In genomic region chr8:79414907-79415306, GRCm38 (mm10) we compare ENCODE assay signal across 12 mouse cellular contexts. TPM values are rescaled to one million over a fixed set of nuclear protein-coding genes. Genes with fewer than 3 reads are reported as not detected.
DNase-seq lines count a peak whose midpoint lies in the region; ATAC-seq and TF ChIP-seq lines count a peak whose summit lies in the region.
"Had no signal": no experiment of that assay in that cellular context is flagged by ENCODE, and none has a peak within 500 bp of the region (broad histone marks: within the 10 kb centered on the region; RNA-seq: fewer than 3 reads in every experiment).

No protein-coding gene starts in this region.

- no peak for TF ChIP-seq POLR2A in kidney, adult 2 months (IDR thresholded peaks at IDR 0.05; ENCODE audit: low read depth, low read length)
- no peak for TF ChIP-seq POLR2A in CH12.LX (IDR thresholded peaks at IDR 0.05; ENCODE audit: low read depth, low read length)

- no peaks in the 10 kb centered on the region for H3K27me3 ChIP-seq in kidney, adult 2 months (replicated peaks; ENCODE audit: control insufficient read depth, insufficient read depth, low read length)
- no peaks in the 10 kb centered on the region for H3K27me3 ChIP-seq in kidney, embryonic 15.5 days
- no peaks in the 10 kb centered on the region for H3K27me3 ChIP-seq in CH12.LX (replicated peaks)
- no peaks in the 10 kb centered on the region for H3K27me3 ChIP-seq in heart, embryonic 15.5 days
- H3K27me3 ChIP-seq: embryonic facial prominence, embryonic 15.5 days; heart, embryonic 13.5 days; midbrain, embryonic 15.5 days had no signal

- no peak for TF ChIP-seq CTCF in kidney, adult 2 months (conservative IDR thresholded peaks at IDR 0.05; ENCODE audit: insufficient read depth, insufficient read length, low read depth, low read length)
- TF ChIP-seq CTCF in CH12.LX (conservative IDR thresholded peaks at IDR 0.05 in 1 of 2, IDR thresholded peaks at IDR 0.05 in 1 of 2; ENCODE audit: low read depth in 2 of 2, low read length in 2 of 2) = no peak

- in situ Hi-C loops in CH12.LX (cut with MboI; ENCODE audit: low pct_ligation_motif_present, low pct_unique_long_range_greater_than_20kb, low sequenced_read_pairs) = no loop called here

- ATAC-seq in kidney, embryonic 15.5 days (replicated peaks; ENCODE audit: low FRiP score) = no peak
- ATAC-seq in heart, embryonic 15.5 days (replicated peaks; ENCODE audit: insufficient number of reproducible peaks, insufficient read depth, low FRiP score, low read depth) = no peak
- ATAC-seq: midbrain, embryonic 15.5 days had no signal

- no peaks in the 10 kb centered on the region for H3K36me3 ChIP-seq in kidney, adult 2 months (ENCODE audit: control insufficient read depth, insufficient read depth, low read length)
- no peaks in the 10 kb centered on the region for H3K36me3 ChIP-seq in kidney, embryonic 15.5 days
- H3K36me3 ChIP-seq in CH12.LX (replicated peaks in 1 of 2; ENCODE audit: control insufficient read depth in 1 of 2, insufficient read depth in 1 of 2, low read length in 1 of 2) = no peaks in the 10 kb centered on the region
- no peaks in the 10 kb centered on the region for H3K36me3 ChIP-seq in heart, embryonic 15.5 days
- H3K36me3 ChIP-seq: embryonic facial prominence, embryonic 15.5 days; heart, embryonic 13.5 days; midbrain, embryonic 15.5 days had no signal

- H3K4me1 ChIP-seq in kidney, adult 2 months (ENCODE audit: control insufficient read depth, insufficient read depth, low read length) = no peaks in the 10 kb centered on the region
- 0 out of 2 replicates have a peak, but pooled peaks cover 3% of the 10 kb centered on the region for H3K4me1 ChIP-seq in kidney, embryonic 15.5 days
- H3K4me1 ChIP-seq in CH12.LX (ENCODE audit: control insufficient read depth in 1 of 2, insufficient read depth in 2 of 2) = peaks cover 5 to 15% of the 10 kb centered on the region in 2 experiments; a peak in 3 of 4 replicates
- no peaks in the 10 kb centered on the region; the same call in 1 of the 2 replicates for H3K4me1 ChIP-seq in heart, embryonic 15.5 days (replicated peaks)
- H3K4me1 ChIP-seq: embryonic facial prominence, embryonic 15.5 days; midbrain, embryonic 15.5 days had no signal

- no peak overlapping the region for H3K4me2 ChIP-seq in kidney, embryonic 15.5 days
- H3K4me2 ChIP-seq in CH12.LX (ENCODE audit: insufficient read depth, low read depth, poor library complexity, severe bottlenecking) = no peak overlapping the region
- H3K4me2 ChIP-seq in heart, embryonic 15.5 days = no peak overlapping the region
- H3K4me2 ChIP-seq: embryonic facial prominence, embryonic 15.5 days; heart, embryonic 13.5 days; midbrain, embryonic 15.5 days had no signal

- no peak overlapping the region for H3K27ac ChIP-seq in kidney, adult 2 months (ENCODE audit: insufficient read depth, low read depth, low read length)
- no peak overlapping the region for H3K27ac ChIP-seq in kidney, embryonic 15.5 days
- no peak overlapping the region for H3K27ac ChIP-seq in CH12.LX (ENCODE audit: insufficient read depth, low read depth)
- 0 out of 2 replicates have a peak overlapping the region, but pooled peaks have one; percentile 16 for H3K27ac ChIP-seq in heart, embryonic 15.5 days
- H3K27ac ChIP-seq: embryonic facial prominence, embryonic 15.5 days; midbrain, embryonic 15.5 days had no signal

- H3K9me3 ChIP-seq in kidney, embryonic 15.5 days (replicated peaks) = no peaks in the 10 kb centered on the region
- H3K9me3 ChIP-seq in CH12.LX (replicated peaks; ENCODE audit: low read length) = no peaks in the 10 kb centered on the region
- H3K9me3 ChIP-seq in heart, embryonic 15.5 days (replicated peaks) = no peaks in the 10 kb centered on the region
- H3K9me3 ChIP-seq: embryonic facial prominence, embryonic 15.5 days; heart, embryonic 13.5 days; midbrain, embryonic 15.5 days had no signal

- DNase-seq in kidney, adult 2 months = peak; percentile 61
- peak; percentile 1 for DNase-seq in CH12.LX (ENCODE audit: extremely low read depth)
- peak; percentile 50 for DNase-seq in lung, postnatal 10 days
- DNase-seq in urinary bladder, postnatal 4 days (ENCODE audit: low spot score in 2 of 2) = no peak
- DNase-seq in right cerebral cortex, postnatal 4 days = no peak
- no peak for DNase-seq in urinary bladder, adult 18-20 months (ENCODE audit: low spot score in 2 of 2)
- DNase-seq: adrenal gland, adult 8-10 months had no signal

- no peak for TF ChIP-seq RAD21 in CH12.LX (IDR thresholded peaks at IDR 0.05; ENCODE audit: low read depth, low read length)

- 56% methylated on average over 5 of the region's 5 CpGs for WGBS in kidney, adult 2 months
- WGBS in kidney, embryonic 15.5 days = 67% methylated on average over 5 of the region's 5 CpGs
- 51% methylated on average over 5 of the region's 5 CpGs for WGBS in heart, embryonic 15.5 days

- H3K4me3 ChIP-seq in kidney, adult 2 months (ENCODE audit: insufficient read depth, low read depth, low read length) = no peak overlapping the region
- no peak overlapping the region for H3K4me3 ChIP-seq in kidney, embryonic 15.5 days (replicated peaks)
- H3K4me3 ChIP-seq in CH12.LX (replicated peaks in 1 of 3; ENCODE audit: low read depth in 2 of 3, low read length in 2 of 3, poor library complexity in 1 of 3) = no peak overlapping the region
- no peak overlapping the region for H3K4me3 ChIP-seq in heart, embryonic 15.5 days
- H3K4me3 ChIP-seq: embryonic facial prominence, embryonic 15.5 days; heart, embryonic 13.5 days; midbrain, embryonic 15.5 days had no signal

- dilution Hi-C loops in CH12.LX (cut with MboI; ENCODE audit: extremely low pct_ligation_motif_present, extremely low pct_unique_long_range_greater_than_20kb, low sequenced_read_pairs) = no loop called here

- no peaks in the 10 kb centered on the region for H3K79me2 ChIP-seq in CH12.LX (replicated peaks; ENCODE audit: control insufficient read depth, extremely low read depth, insufficient read depth, poor library complexity, severe bottlenecking)

- TF ChIP-seq EP300 in CH12.LX (IDR thresholded peaks at IDR 0.05; ENCODE audit: low read length) = peak; percentile 24; the same call in 1 of the 2 replicates

- H3K9ac ChIP-seq in kidney, embryonic 15.5 days = no peak overlapping the region
- no peak overlapping the region for H3K9ac ChIP-seq in CH12.LX (ENCODE audit: insufficient read depth, low read depth)
- no peak overlapping the region for H3K9ac ChIP-seq in heart, embryonic 15.5 days
- H3K9ac ChIP-seq: embryonic facial prominence, embryonic 15.5 days; heart, embryonic 13.5 days; midbrain, embryonic 15.5 days had no signal

TF ChIP-seq in CH12.LX, 34 proteins besides CTCF, POLR2A, EP300 and RAD21:
- TF ChIP-seq ZKSCAN1 (IDR thresholded peaks at IDR 0.05; ENCODE audit: borderline replicate concordance, low read depth, low read length) = no peak
- TF ChIP-seq GABPA (IDR thresholded peaks at IDR 0.05; ENCODE audit: insufficient replicate concordance, low read depth, low read length) = no peak
- TF ChIP-seq ELF1 (IDR thresholded peaks at IDR 0.05; ENCODE audit: low read depth, low read length) = no peak
- no peak for TF ChIP-seq POLR2AphosphoS2 (IDR thresholded peaks at IDR 0.05; ENCODE audit: low read depth, low read length)
- no peak for TF ChIP-seq PAX5 (IDR thresholded peaks at IDR 0.05; ENCODE audit: low read length)
- no peak for TF ChIP-seq MXI1 (IDR thresholded peaks at IDR 0.05; ENCODE audit: low read depth, low read length)
- no peak for TF ChIP-seq ETS1 (conservative IDR thresholded peaks at IDR 0.05; ENCODE audit: low read depth, low read length)
- no peak for TF ChIP-seq BHLHE40 (IDR thresholded peaks at IDR 0.05; ENCODE audit: low read depth, low read length)
- no peak for TF ChIP-seq SMC3 (IDR thresholded peaks at IDR 0.05; ENCODE audit: low read depth, low read length)
- TF ChIP-seq CHD1 (IDR thresholded peaks at IDR 0.05; ENCODE audit: low read depth, low read length) = no peak
- no peak for TF ChIP-seq UBTF (IDR thresholded peaks at IDR 0.05; ENCODE audit: low read depth, low read length)
- no peak for TF ChIP-seq E2F4 (IDR thresholded peaks at IDR 0.05; ENCODE audit: insufficient replicate concordance, low read depth, low read length)
- TF ChIP-seq NRF1 (IDR thresholded peaks at IDR 0.05; ENCODE audit: low read depth, low read length) = no peak
- TF ChIP-seq USF1 (IDR thresholded peaks at IDR 0.05; ENCODE audit: low read depth, low read length) = no peak
- no peak for TF ChIP-seq JUN (IDR thresholded peaks at IDR 0.05; ENCODE audit: insufficient read depth, low read depth, low read length)
- no peak for TF ChIP-seq MEF2A (IDR thresholded peaks at IDR 0.05; ENCODE audit: borderline replicate concordance, low read depth, low read length)
- TF ChIP-seq MAFK (IDR thresholded peaks at IDR 0.05; ENCODE audit: insufficient replicate concordance, low read length) = no peak

RNA-seq across cellular contexts. Expression of gene Smad1, which starts 15.6 kb away (rescaled TPM):
- polyA plus RNA-seq in kidney, adult 2 months (2012; rRNA removed) = 20.8 and 21.7 TPM in 2 replicates
- polyA plus RNA-seq in kidney, embryonic 15.5 days (2015; fragmentation: Nextera tagmentation; extraction: Ambion mirVana) = 40.0 and 41.0 TPM in 2 replicates
- not detected in 2 replicates for total RNA-seq in CH12.LX (2012; rRNA removed)
- not detected in 2 replicates for total RNA-seq in CH12.LX (2014; rRNA removed)
- polyA plus RNA-seq in CH12.LX (2012; ENCODE audit: insufficient read length, low read depth) = not detected in 2 replicates
- 17.9 and 22.2 TPM in 2 replicates for polyA plus RNA-seq in heart, embryonic 15.5 days (2015; fragmentation: Nextera tagmentation; extraction: Ambion mirVana)

Comparison
In these comparisons a context has a peak if more than half of its experiments do, and no peak if none do; other contexts are left out.
1. DNase-seq: peak in kidney, adult 2 months (single experiment), CH12.LX (single experiment) and lung, postnatal 10 days (single experiment); none in urinary bladder, postnatal 4 days (0 of 2), right cerebral cortex, postnatal 4 days (single experiment) and urinary bladder, adult 18-20 months (0 of 2).
2. RNA of gene Smad1, which starts 15.6 kb away (polyA plus RNA-seq): 40.0 to 41.0 TPM in kidney, embryonic 15.5 days, 20.8 to 21.7 TPM in kidney, adult 2 months and 17.9 to 22.2 TPM in heart, embryonic 15.5 days; not detected in CH12.LX; every median in the first group is over 10 times any median in the second.